Mouse (Mus musculus): ENCODE measurements around the gene Enpp5. TPM values are rescaled to one million over a fixed set of nuclear protein-coding genes. Genes with fewer than 3 reads are reported as not detected.

Enpp5 gene
- polyA plus RNA-seq, 1 experiment from 2014 or later: 30.1 TPM

GRCm38 (mm10) chr17:44136018-44136417 is 57.4 kb downstream of the Enpp5 start:
- 34% methylated on average over 8 of the region's 8 CpGs for WGBS
- H3K4me2 ChIP-seq (ENCODE audit: low read depth, low read length): peak overlapping the region; percentile 42
- peak overlapping the region; percentile 19 for H3K4me3 ChIP-seq (ENCODE audit: low read length)
- peaks cover 3% of the 10 kb centered on the region; the same call in 1 of the 2 replicates for H3K27me3 ChIP-seq (ENCODE audit: control insufficient read depth, insufficient read depth, low read depth, low read length)
- H3K9ac ChIP-seq (ENCODE audit: low read length): no peak overlapping the region
- no peak for ATAC-seq (ENCODE audit: low read depth)
- no peak overlapping the region for H3K27ac ChIP-seq (ENCODE audit: low read length)
- 0 out of 2 replicates have a peak, but pooled peaks cover 3% of the 10 kb centered on the region for H3K4me1 ChIP-seq (replicated peaks; ENCODE audit: control insufficient read depth, insufficient read depth, low read length)
- no peaks in the 10 kb centered on the region for H3K9me3 ChIP-seq (ENCODE audit: control insufficient read depth, low read length)
- no peaks in the 10 kb centered on the region for H3K36me3 ChIP-seq (ENCODE audit: control insufficient read depth, insufficient read depth, low read length)

Other genes with a start within 250 kb of the Enpp5 start
- 6.0 and 6.3 TPM in 2 replicates for gene Enpp4, start 27.0 kb downstream of the Enpp5 start, polyA plus RNA-seq (2015; fragmentation: Nextera tagmentation; extraction: Ambion mirVana)
- gene Clic5, start 109.8 kb downstream of the Enpp5 start, polyA plus RNA-seq (2015; fragmentation: Nextera tagmentation; extraction: Ambion mirVana): 24.8 and 29.1 TPM in 2 replicates

All from lung, embryonic 16.5 days (tissue).